Mouse (Mus musculus): ENCODE measurements at regions not wholly inside any gene's neighbourhood (a gene's known extent, or its start where the extent isn't known, plus 50 kb on each side); places are given as distances from the start of the nearest gene placed in this dataset.

DNA sequence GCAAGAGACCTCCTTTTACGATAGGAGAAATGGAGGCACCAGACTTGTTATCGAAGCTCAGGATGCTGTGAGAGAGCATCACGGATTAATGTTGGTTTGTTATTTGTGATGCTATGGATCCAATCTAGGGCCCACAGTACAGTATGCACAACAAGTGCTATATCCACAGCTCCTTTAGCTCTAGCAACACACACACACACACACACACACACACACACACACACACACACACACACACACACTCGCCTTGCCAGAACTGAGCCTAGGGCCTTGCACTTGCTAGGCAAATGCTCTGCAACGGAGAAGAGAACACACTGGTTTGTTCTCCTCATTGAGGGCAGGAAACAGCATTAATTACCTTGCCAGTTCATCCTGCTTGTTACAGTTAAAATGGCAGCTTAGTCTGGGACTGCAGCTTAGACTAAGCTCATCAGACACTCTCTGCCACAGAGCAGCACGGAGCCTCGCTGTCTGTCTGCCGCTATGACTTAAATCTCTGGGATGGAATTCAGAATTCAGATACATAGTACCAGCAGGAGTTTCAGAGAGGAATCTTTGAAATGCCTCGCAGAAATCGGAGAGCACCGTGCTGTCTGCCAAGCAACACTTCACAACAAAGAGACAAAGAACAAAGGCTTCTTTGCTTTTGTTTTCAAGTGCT is 285.0 kb downstream of the Rngtt start:
- no peak for TF ChIP-seq CTCF (IDR thresholded peaks at IDR 0.05; ENCODE audit: low read depth)
- TF ChIP-seq EP300 (IDR thresholded peaks at IDR 0.05; ENCODE audit: low read depth) = no peak
